Mouse (Mus musculus) spleen, embryonic (tissue): ENCODE measurements around the gene Bsnd.

ENCODE experiments used
- CTCF ChIA-PET: fragments of 350-600 bp; sonication (Branson Sonifier 250); formaldehyde crosslinking; loops from one replicate; lab custom pipeline; 2022; lab: Charles Lee

Bsnd gene

DNA sequence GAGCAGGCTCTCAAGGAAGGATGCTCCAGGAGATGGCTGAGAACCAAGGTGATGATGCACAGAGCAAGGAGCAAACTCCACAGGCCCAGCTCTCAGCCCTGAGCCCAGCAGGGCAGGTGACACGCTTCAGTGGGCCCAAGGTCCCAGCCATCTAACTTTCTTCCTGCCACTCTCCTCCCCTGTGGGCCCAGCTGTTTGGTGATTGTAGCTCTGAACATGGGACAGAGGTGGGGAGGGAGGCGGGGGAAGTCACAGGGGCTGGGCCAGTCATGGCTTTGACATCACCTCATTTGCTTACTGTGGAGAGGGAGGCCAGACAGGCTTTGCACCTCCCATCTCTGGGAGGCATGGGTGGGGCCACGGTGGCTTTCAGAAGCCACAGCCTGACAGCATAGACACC is at the start of gene Bsnd:
Bsnd (minus strand) TSS at position 168 of the 400 bp plus-strand sequence.
- CTCF ChIA-PET = no interaction called here

- CTCF ChIA-PET = no interaction called here
These were observed 49.4 kb upstream of the Bsnd start for GRCm38 (mm10) chr4:106541491-106541890.

- CTCF ChIA-PET = no interaction called here
These were observed 47.7 kb upstream of the Bsnd start for GRCm38 (mm10) chr4:106539756-106540155.

GRCm38 (mm10) chr4:106534256-106534655 is 42.2 kb upstream of the Bsnd start:
- CTCF ChIA-PET = no interaction called here

- CTCF ChIA-PET = no interaction called here
These were observed 41.5 kb upstream of the Bsnd start for GRCm38 (mm10) chr4:106533421-106534080.

- CTCF ChIA-PET = interaction anchor here (0.6 to 1.0 kb wide), 2 partner anchors 55 to 265 kb away, joined by 3 to 6 read pairs; no protein-coding TSS in a partner anchor
These were observed 38.0 kb upstream of the Bsnd start for GRCm38 (mm10) chr4:106530113-106530482.

DNA sequence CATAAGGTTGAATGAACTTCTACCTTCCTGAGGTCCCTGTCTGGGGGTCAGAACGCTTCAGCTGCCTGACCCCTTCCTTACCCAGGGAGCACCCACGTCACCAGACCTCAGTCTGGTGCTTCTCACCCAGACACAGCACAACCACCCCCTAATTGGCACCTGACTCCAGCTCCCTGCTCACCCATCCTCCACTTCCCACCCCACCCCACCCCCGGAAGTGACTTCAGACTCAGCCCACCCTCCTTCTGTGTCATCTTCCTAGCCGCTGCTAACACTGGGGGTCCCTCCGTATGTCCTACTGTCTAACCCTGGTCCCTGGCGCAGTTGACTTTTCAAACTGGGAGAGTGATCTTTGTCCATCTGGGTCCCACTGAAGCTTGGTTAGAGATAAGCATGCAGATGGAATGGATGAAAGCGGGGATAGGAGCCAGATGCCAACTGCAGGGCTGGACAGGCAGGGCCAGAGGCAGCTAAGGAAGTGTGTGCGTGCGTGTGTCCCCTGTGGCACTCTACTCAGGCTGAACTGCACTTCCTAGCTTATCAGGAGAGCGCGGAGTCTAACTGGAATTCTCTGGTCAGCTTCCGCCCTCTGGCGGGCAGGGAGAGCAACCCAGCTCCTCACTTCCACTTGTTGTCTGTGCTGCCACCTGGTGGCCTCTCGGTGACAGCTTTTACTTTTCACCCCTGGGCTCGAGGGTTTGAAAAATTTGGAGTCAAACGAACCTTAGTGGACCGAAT is 37.5 kb upstream of the Bsnd start:
- CTCF ChIA-PET = interaction anchor here (0.5 to 1.4 kb wide), 5 partner anchors 53 to 649 kb away, joined by 3 to 12 read pairs (median 5); partner anchors contain the start of gene Tceanc2

- CTCF ChIA-PET = no interaction called here
These were observed 35.9 kb upstream of the Bsnd start for GRCm38 (mm10) chr4:106527856-106528547.

DNA sequence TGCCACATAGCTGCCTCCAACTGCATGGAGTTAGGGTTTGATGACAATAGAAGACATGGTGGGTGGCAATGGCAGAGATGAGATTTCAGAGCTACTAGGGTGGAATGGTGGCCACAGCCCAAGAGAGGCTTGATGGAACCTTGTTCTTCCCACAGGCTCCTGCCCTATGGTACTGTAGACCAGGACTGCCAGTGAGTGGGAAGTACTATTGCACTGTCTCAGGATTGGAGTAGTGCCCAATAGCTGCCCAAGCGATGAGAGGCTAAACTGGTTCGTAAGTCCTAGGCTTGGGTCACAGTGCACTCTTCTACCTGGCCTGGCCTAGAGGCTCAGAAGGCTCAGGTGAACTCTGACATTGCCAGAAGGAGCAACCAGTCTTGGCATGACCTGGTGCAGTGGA is 32.9 kb upstream of the Bsnd start:
- CTCF ChIA-PET = no interaction called here

DNA sequence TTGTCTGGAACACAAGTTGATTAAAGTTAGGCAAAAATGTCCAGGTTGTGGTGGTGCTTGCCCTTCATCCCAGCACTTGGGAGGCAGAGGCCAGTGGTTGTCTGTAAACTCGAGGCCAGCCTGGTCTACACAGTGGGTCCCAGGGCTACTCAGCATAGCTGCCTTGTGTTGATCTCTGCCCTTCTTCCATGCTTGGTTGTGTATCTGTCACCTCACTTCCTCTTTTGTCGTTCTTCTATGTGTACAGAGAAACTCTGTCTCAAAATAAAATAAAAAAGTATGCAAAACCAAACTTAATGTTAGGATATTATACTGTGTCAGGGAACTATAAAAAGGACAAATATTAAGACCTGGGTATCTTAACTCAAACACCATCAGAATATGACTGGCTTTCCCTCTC is 32.0 kb upstream of the Bsnd start:
- CTCF ChIA-PET = no interaction called here

DNA sequence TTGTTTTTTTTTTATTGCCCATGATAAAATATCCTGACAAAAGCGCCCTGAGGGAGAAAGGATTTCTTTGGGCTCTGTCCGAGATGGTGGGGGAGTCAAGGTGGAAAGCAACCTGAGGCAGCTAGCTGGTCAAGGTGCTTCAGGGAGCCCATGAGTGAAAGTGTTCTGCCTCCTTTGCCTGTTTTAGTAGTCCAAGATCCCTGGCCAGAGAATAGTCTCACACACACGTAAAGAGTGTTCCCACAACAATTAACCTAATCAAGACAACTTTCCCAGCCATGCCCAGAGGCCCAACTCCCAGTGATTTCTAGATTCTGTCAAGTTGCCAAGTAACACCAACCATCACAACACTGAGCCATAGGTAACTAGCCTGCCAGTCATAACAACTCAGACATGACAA is 30.5 kb upstream of the Bsnd start:
- CTCF ChIA-PET = no interaction called here

- CTCF ChIA-PET = no interaction called here
These were observed 22.5 kb upstream of the Bsnd start for GRCm38 (mm10) chr4:106514606-106515005.

DNA sequence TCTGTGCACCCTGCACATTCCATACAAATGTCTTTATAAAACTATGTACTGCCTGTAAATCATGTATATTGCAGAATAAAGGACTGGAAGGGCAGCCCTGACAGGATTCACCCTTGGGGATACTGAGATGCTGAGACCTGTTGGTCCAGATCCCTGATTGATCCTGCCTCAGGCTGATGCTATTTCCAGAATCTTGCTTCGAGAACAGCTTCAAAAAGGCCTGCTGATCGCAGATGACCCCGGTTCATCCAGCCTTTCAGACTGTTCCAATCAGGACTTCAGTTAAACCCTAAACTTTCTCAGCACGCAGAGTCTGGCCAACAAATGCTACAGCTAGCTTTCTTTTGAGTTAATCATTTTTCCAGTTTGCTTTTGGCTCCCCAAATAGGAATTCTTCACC is 17.8 kb upstream of the Bsnd start:
- CTCF ChIA-PET = no interaction called here

GRCm38 (mm10) chr4:106505453-106506058 is 13.5 kb upstream of the Bsnd start:
- CTCF ChIA-PET = no interaction called here

DNA sequence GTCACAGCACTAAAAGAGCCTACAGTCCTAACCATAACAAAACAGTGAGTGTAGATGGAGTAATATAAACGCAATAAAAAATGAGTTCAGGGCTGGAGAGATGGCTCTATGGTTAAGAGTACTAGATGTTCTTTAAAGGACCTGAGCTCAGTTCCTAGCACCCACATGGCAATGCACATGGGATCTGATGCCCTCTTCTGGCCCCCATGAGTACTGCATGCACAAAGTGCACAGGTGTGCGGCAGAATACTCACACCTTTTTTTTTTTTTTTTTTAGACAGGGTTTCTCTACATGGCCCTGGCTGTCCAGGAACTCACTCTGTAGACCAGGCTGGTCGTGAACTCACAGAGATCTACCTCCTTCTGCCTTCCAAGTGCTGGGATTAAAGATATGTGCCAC is 11.5 kb upstream of the Bsnd start:
- CTCF ChIA-PET = no interaction called here

DNA sequence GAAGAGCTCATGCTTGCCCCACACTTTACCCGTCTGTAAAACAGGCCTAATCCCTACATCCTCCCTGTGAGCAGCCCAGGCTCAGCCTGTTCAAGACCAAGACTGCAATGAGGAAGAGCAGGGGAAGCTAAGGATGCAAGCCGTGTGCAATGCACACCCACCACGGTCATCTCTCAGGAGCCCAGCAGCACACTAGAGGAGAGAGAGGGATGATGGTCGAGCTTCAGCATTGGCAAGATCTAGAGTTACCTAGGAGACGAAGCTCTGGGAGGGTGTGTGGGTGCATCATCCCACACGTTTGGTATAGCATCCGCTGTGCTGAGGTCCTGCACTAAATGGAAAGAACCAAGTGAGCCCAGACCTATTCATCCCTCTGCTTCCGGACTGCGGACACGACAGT is 8.0 kb upstream of the Bsnd start:
- CTCF ChIA-PET = no interaction called here

GRCm38 (mm10) chr4:106498471-106498844 is 6.4 kb upstream of the Bsnd start:
- CTCF ChIA-PET = no interaction called here

DNA sequence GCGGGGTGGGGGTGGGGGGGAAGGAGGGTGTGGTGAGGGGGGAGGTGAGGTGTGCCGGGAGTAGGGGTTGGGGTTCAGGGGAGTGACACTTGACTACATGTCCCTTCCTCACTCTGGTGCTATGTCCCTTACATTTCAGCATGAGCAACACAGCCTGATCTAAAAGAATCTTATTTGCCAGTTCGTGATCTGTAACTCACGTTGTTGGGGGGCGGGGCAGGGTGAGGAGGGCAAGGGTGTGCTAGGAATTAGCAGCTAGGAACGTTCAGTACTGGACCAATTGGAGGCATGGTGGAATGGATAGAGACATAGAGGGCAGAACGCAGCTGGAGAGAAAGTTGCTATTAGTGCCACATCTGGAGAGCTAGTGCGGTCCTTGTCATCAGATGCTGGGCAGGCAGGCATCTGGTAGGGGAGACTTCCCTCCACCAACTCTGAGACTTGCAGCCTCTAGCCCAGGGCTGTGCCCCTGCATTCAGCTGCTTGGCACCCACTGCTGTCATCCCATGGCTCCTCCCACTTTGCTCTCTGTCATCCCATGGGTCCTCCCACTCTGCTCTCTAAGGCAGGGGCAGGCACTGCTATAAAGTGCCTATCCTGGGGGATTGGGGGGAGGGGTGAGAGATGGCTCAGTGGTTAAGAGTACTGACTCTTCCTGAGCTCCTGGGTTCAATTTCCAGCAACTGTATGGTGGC is 5.8 kb upstream of the Bsnd start:
- CTCF ChIA-PET = no interaction called here

DNA sequence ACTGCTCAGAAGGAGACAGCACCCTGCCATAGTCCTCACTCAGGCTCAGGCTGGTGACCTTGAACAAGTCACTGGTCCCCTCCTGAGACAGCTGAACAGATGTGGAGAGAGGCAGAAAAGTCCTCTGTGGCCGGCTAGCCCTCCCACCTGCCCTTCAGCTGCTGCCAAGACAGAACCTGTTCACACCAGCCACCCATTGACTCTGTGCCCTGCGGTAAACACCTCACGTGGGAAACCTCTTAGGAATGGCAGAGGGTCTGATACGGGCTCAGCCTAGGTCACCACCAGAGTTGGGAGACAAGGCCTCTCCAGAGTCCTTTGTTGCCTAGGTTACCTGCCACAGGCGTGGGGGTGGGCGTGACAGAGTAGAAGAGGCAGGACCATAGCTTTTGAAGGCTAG is 4.8 kb upstream of the Bsnd start:
- CTCF ChIA-PET = no interaction called here

GRCm38 (mm10) chr4:106493639-106494038 is 1.6 kb upstream of the Bsnd start:
- CTCF ChIA-PET = no interaction called here

DNA sequence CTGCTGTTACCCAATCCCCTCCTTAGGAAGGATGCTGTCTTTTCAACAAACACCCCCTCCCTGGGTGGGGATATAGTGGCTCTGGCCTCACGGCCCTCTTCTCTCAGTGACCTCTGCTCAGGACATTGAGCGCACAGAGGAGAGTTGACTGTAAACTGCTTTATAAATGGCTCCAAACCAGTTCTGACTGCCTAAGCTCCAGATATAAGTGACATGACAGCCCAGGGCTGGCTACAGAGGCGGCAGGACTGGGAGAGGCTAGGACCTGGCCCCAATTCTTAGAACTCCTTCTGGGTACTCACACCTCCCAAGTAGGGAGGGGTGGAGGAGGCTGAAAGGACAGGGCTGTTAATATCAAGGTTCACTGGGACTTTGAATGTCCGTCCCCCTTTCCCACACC is 1.5 kb downstream of the Bsnd start:
- CTCF ChIA-PET = no interaction called here

DNA sequence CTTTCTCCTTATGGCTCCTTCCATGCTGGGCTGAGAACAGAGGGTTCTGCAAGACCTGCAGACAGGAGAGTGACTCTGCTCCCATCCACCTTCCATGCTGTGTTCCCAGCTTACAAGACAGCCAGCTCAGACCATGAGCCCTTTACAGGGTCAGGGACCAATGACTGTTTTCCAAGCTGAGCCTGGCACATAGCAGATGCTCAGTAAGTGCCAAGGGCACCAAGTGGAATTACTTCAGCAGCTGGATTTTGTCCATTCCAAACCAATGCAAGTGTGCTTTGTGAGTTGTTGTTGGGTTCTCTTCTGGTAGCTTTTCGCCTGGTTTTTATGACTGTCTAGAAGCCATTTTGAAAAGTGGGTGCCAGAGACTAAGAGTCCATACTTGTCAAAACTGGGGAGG is 8.3 kb downstream of the Bsnd start:
- CTCF ChIA-PET = no interaction called here
